Mouse (Mus musculus): Measurements from ENCODE around the gene Ceacam2. TPM values are rescaled to one million over a fixed set of nuclear protein-coding genes. Genes with fewer than 3 reads are reported as not detected.
"Not testable (repeated sequence)": the region's sequence is repeated elsewhere in the genome, so short reads cannot be mapped to it uniquely, and the experiment has no call there.

Ceacam2 gene
- polyA plus RNA-seq, 1 experiment from 2014 or later, result 0.08 TPM

- not testable (repeated sequence) for H3K9ac ChIP-seq; H3K9me3 ChIP-seq; H3K36me3 ChIP-seq; H3K27me3 ChIP-seq; H3K4me3 ChIP-seq; H3K4me1 ChIP-seq (replicated peaks); H3K27ac ChIP-seq (replicated peaks); ATAC-seq (ENCODE audit: low FRiP score, low read depth); H3K4me2 ChIP-seq
- 90% methylated on average over 1 of the region's 1 CpGs for WGBS
Observed at GRCm38 (mm10) chr7:25539954-25540353, 297 bp upstream of the Ceacam2 start.

GRCm38 (mm10) chr7:25530837-25531236, 8.8 kb downstream of the Ceacam2 start:
- H3K27ac ChIP-seq (replicated peaks), result no peak overlapping the region
- H3K27me3 ChIP-seq, result no peaks in the 10 kb centered on the region
- 83% methylated on average over 2 of the region's 2 CpGs for WGBS
- H3K4me3 ChIP-seq, result no peak overlapping the region
- no peak overlapping the region for H3K4me2 ChIP-seq
- H3K9me3 ChIP-seq, result no peaks in the 10 kb centered on the region
- no peaks in the 10 kb centered on the region for H3K4me1 ChIP-seq (replicated peaks)
- H3K36me3 ChIP-seq, result no peaks in the 10 kb centered on the region
- ATAC-seq (ENCODE audit: low FRiP score, low read depth), result no peak
- no peak overlapping the region for H3K9ac ChIP-seq

GRCm38 (mm10) chr7:25516070-25516777, 23.4 kb downstream of the Ceacam2 start:
- H3K4me2 ChIP-seq; H3K27me3 ChIP-seq; H3K36me3 ChIP-seq; H3K4me3 ChIP-seq; H3K27ac ChIP-seq (replicated peaks); H3K9me3 ChIP-seq; ATAC-seq (ENCODE audit: low FRiP score, low read depth); H3K9ac ChIP-seq; H3K4me1 ChIP-seq (replicated peaks): not testable (repeated sequence)
- 66% methylated on average over 3 of the region's 5 CpGs for WGBS

GRCm38 (mm10) chr7:25515667-25516066, 24.0 kb downstream of the Ceacam2 start:
- WGBS, result 27% methylated on average over 1 of the region's 1 CpGs
- H3K27me3 ChIP-seq; H3K4me1 ChIP-seq (replicated peaks); H3K9ac ChIP-seq; H3K4me2 ChIP-seq; H3K27ac ChIP-seq (replicated peaks); H3K9me3 ChIP-seq; H3K4me3 ChIP-seq; H3K36me3 ChIP-seq: not testable (repeated sequence)
- peak; percentile 56; the same call in 1 of the 2 replicates for ATAC-seq (ENCODE audit: low FRiP score, low read depth)

GRCm38 (mm10) chr7:25509925-25510324, 29.7 kb downstream of the Ceacam2 start:
- Histone ChIP-seq H3K9ac (no peak overlapping the region), H3K9me3 (no peaks in the 10 kb centered on the region), H3K36me3 (no peaks in the 10 kb centered on the region), H3K27ac (replicated peaks) (no peak overlapping the region), H3K27me3 (no peaks in the 10 kb centered on the region), H3K4me2 (no peak overlapping the region), H3K4me3 (no peak overlapping the region), H3K4me1 (replicated peaks) (no peaks in the 10 kb centered on the region)
- no peak for ATAC-seq (ENCODE audit: low FRiP score, low read depth)
- WGBS, result 77% methylated on average over 3 of the region's 3 CpGs

- H3K4me1 ChIP-seq (replicated peaks), result no peaks in the 10 kb centered on the region
- no peak overlapping the region for H3K27ac ChIP-seq (replicated peaks)
- no peaks in the 10 kb centered on the region for H3K27me3 ChIP-seq
- no peak overlapping the region for H3K4me3 ChIP-seq
- no peak overlapping the region for H3K9ac ChIP-seq
- no peak for ATAC-seq (ENCODE audit: low FRiP score, low read depth)
- H3K9me3 ChIP-seq, result no peaks in the 10 kb centered on the region
- no peaks in the 10 kb centered on the region for H3K36me3 ChIP-seq
- 85% methylated on average over 1 of the region's 1 CpGs for WGBS
- no peak overlapping the region for H3K4me2 ChIP-seq
Observed at GRCm38 (mm10) chr7:25494649-25495048, 45.0 kb downstream of the Ceacam2 start.

GRCm38 (mm10) chr7:25490698-25491097, 49.0 kb downstream of the Ceacam2 start:
- H3K9me3 ChIP-seq; H3K27me3 ChIP-seq; H3K36me3 ChIP-seq; ATAC-seq (ENCODE audit: low FRiP score, low read depth); H3K4me2 ChIP-seq; H3K27ac ChIP-seq (replicated peaks); H3K9ac ChIP-seq; H3K4me3 ChIP-seq; H3K4me1 ChIP-seq (replicated peaks): not testable (repeated sequence)
- WGBS, result 60% methylated on average over 1 of the region's 1 CpGs

- H3K4me2 ChIP-seq; H3K27ac ChIP-seq (replicated peaks); H3K36me3 ChIP-seq; H3K9me3 ChIP-seq; H3K27me3 ChIP-seq; H3K9ac ChIP-seq; H3K4me1 ChIP-seq (replicated peaks); ATAC-seq (ENCODE audit: low FRiP score, low read depth); H3K4me3 ChIP-seq: not testable (repeated sequence)
- 89% methylated on average over 3 of the region's 3 CpGs for WGBS
Observed at GRCm38 (mm10) chr7:25489382-25489781, 50.3 kb downstream of the Ceacam2 start.

- no peak for ATAC-seq (ENCODE audit: low FRiP score, low read depth)
- no peak overlapping the region for H3K4me2 ChIP-seq
- H3K36me3 ChIP-seq, result no peaks in the 10 kb centered on the region
- no peaks in the 10 kb centered on the region for H3K4me1 ChIP-seq (replicated peaks)
- WGBS, result 24% methylated on average over 1 of the region's 1 CpGs
- H3K9ac ChIP-seq, result no peak overlapping the region
- no peaks in the 10 kb centered on the region for H3K27me3 ChIP-seq
- H3K4me3 ChIP-seq, result no peak overlapping the region
- H3K27ac ChIP-seq (replicated peaks), result no peak overlapping the region
- no peaks in the 10 kb centered on the region for H3K9me3 ChIP-seq
Observed at GRCm38 (mm10) chr7:25486186-25486585, 53.5 kb downstream of the Ceacam2 start.

- no peaks in the 10 kb centered on the region for H3K4me1 ChIP-seq (replicated peaks)
- no peak overlapping the region for H3K9ac ChIP-seq
- no peak overlapping the region for H3K27ac ChIP-seq (replicated peaks)
- no peaks in the 10 kb centered on the region for H3K27me3 ChIP-seq
- H3K4me3 ChIP-seq, result no peak overlapping the region
- no peak overlapping the region for H3K4me2 ChIP-seq
- H3K9me3 ChIP-seq, result no peaks in the 10 kb centered on the region
- no peak for ATAC-seq (ENCODE audit: low FRiP score, low read depth)
- H3K36me3 ChIP-seq, result no peaks in the 10 kb centered on the region
- 66% methylated on average over 5 of the region's 5 CpGs for WGBS
Observed at GRCm38 (mm10) chr7:25485061-25485460, 54.6 kb downstream of the Ceacam2 start.

GRCm38 (mm10) chr7:25483133-25483735, 56.4 kb downstream of the Ceacam2 start:
- H3K4me3 ChIP-seq, result no peak overlapping the region
- H3K9ac ChIP-seq, result no peak overlapping the region
- H3K27me3 ChIP-seq, result no peaks in the 10 kb centered on the region
- no peaks in the 10 kb centered on the region for H3K36me3 ChIP-seq
- H3K9me3 ChIP-seq, result no peaks in the 10 kb centered on the region
- 81% methylated on average over 8 of the region's 8 CpGs for WGBS
- no peak overlapping the region for H3K4me2 ChIP-seq
- H3K27ac ChIP-seq (replicated peaks), result no peak overlapping the region
- ATAC-seq (ENCODE audit: low FRiP score, low read depth), result no peak
- H3K4me1 ChIP-seq (replicated peaks), result no peaks in the 10 kb centered on the region

- not testable (repeated sequence) for H3K27me3 ChIP-seq; H3K4me1 ChIP-seq (replicated peaks); H3K9ac ChIP-seq; H3K27ac ChIP-seq (replicated peaks); H3K9me3 ChIP-seq; H3K4me2 ChIP-seq; H3K4me3 ChIP-seq; H3K36me3 ChIP-seq; ATAC-seq (ENCODE audit: low FRiP score, low read depth)
- WGBS, result 69% methylated on average over 8 of the region's 8 CpGs
Observed at GRCm38 (mm10) chr7:25480791-25481190, 58.9 kb downstream of the Ceacam2 start.

- 0% methylated on average over 1 of the region's 1 CpGs for WGBS
- ATAC-seq (ENCODE audit: low FRiP score, low read depth), result no peak
- Histone ChIP-seq H3K4me2 (no peak overlapping the region), H3K9me3 (no peaks in the 10 kb centered on the region), H3K27me3 (no peaks in the 10 kb centered on the region), H3K4me1 (replicated peaks) (no peaks in the 10 kb centered on the region), H3K36me3 (no peaks in the 10 kb centered on the region), H3K27ac (replicated peaks) (no peak overlapping the region), H3K9ac (no peak overlapping the region), H3K4me3 (no peak overlapping the region)
Observed at GRCm38 (mm10) chr7:25479440-25479839, 60.2 kb downstream of the Ceacam2 start.
